Mouse (Mus musculus): ENCODE data around the gene Hsdl2. TPM values are rescaled to one million over a fixed set of nuclear protein-coding genes. Genes with fewer than 3 reads are reported as not detected.

The Hsdl2 gene
- total RNA-seq, 2 experiments from 2014 or later: 36.0 to 58.1 TPM

- no peak for ATAC-seq (replicated peaks; ENCODE audit: poor library complexity, severe bottlenecking)
These were observed 38.4 kb downstream of the Hsdl2 start for GRCm38 (mm10) chr4:59619611-59620245.

- ATAC-seq (replicated peaks; ENCODE audit: poor library complexity, severe bottlenecking): peak; percentile 28
These were observed 44.3 kb downstream of the Hsdl2 start for GRCm38 (mm10) chr4:59625676-59625997.

GRCm38 (mm10) chr4:59625998-59626910 is 44.9 kb downstream of the Hsdl2 start, which contains the start of gene E130308A19Rik:
TSS of gene E130308A19Rik (plus strand) at chr4:59626211.
- ATAC-seq (replicated peaks; ENCODE audit: poor library complexity, severe bottlenecking): peak; percentile 97

- no peak for ATAC-seq (replicated peaks; ENCODE audit: poor library complexity, severe bottlenecking)
These were observed 46.9 kb downstream of the Hsdl2 start for GRCm38 (mm10) chr4:59628255-59628654.

- ATAC-seq (replicated peaks; ENCODE audit: poor library complexity, severe bottlenecking): no peak
These were observed 47.9 kb downstream of the Hsdl2 start for GRCm38 (mm10) chr4:59629076-59629874.

- no peak for ATAC-seq (replicated peaks; ENCODE audit: poor library complexity, severe bottlenecking)
These were observed 48.8 kb downstream of the Hsdl2 start for GRCm38 (mm10) chr4:59630122-59630521.

GRCm38 (mm10) chr4:59634532-59634931 is 53.2 kb downstream of the Hsdl2 start:
- ATAC-seq (replicated peaks; ENCODE audit: poor library complexity, severe bottlenecking): no peak

- no peak for ATAC-seq (replicated peaks; ENCODE audit: poor library complexity, severe bottlenecking)
These were observed 57.8 kb downstream of the Hsdl2 start for GRCm38 (mm10) chr4:59639163-59639562.

- no peak for ATAC-seq (replicated peaks; ENCODE audit: poor library complexity, severe bottlenecking)
These were observed 59.4 kb downstream of the Hsdl2 start for GRCm38 (mm10) chr4:59640720-59641119.

- ATAC-seq (replicated peaks; ENCODE audit: poor library complexity, severe bottlenecking): no peak
These were observed 60.7 kb downstream of the Hsdl2 start for GRCm38 (mm10) chr4:59642039-59642438.

- no peak for ATAC-seq (replicated peaks; ENCODE audit: poor library complexity, severe bottlenecking)
These were observed 61.3 kb downstream of the Hsdl2 start for GRCm38 (mm10) chr4:59642657-59643056.

GRCm38 (mm10) chr4:59644431-59644830 is 63.1 kb downstream of the Hsdl2 start:
- ATAC-seq (replicated peaks; ENCODE audit: poor library complexity, severe bottlenecking): no peak

GRCm38 (mm10) chr4:59644992-59645391 is 63.6 kb downstream of the Hsdl2 start:
- ATAC-seq (replicated peaks; ENCODE audit: poor library complexity, severe bottlenecking): no peak

- no peak for ATAC-seq (replicated peaks; ENCODE audit: poor library complexity, severe bottlenecking)
These were observed 64.2 kb downstream of the Hsdl2 start for GRCm38 (mm10) chr4:59645610-59646009.

GRCm38 (mm10) chr4:59646020-59646696 is 64.8 kb downstream of the Hsdl2 start:
- ATAC-seq (replicated peaks; ENCODE audit: poor library complexity, severe bottlenecking): no peak

GRCm38 (mm10) chr4:59649119-59649518 is 67.8 kb downstream of the Hsdl2 start:
- no peak for ATAC-seq (replicated peaks; ENCODE audit: poor library complexity, severe bottlenecking)

GRCm38 (mm10) chr4:59652166-59652681 is 70.9 kb downstream of the Hsdl2 start:
- ATAC-seq (replicated peaks; ENCODE audit: poor library complexity, severe bottlenecking): no peak

GRCm38 (mm10) chr4:59656061-59656642 is 74.8 kb downstream of the Hsdl2 start:
- ATAC-seq (replicated peaks; ENCODE audit: poor library complexity, severe bottlenecking): no peak

- no peak for ATAC-seq (replicated peaks; ENCODE audit: poor library complexity, severe bottlenecking)
These were observed 80.8 kb downstream of the Hsdl2 start for GRCm38 (mm10) chr4:59662163-59662562.

GRCm38 (mm10) chr4:59663451-59663850 is 82.1 kb downstream of the Hsdl2 start:
- ATAC-seq (replicated peaks; ENCODE audit: poor library complexity, severe bottlenecking): no peak

Measured in granulocyte monocyte progenitor cell, adult 5-6 weeks (primary cell).